Mouse (Mus musculus): ENCODE measurements around the gene Gm13420. TPM values are rescaled to one million over a fixed set of nuclear protein-coding genes. Genes with fewer than 3 reads are reported as not detected.
"Not testable (repeated sequence)": the region's sequence is repeated elsewhere in the genome, so short reads cannot be mapped to it uniquely, and the experiment has no call there.

Gene Gm13420
- total RNA-seq, 1 experiment from 2014 or later = not detected

DNA sequence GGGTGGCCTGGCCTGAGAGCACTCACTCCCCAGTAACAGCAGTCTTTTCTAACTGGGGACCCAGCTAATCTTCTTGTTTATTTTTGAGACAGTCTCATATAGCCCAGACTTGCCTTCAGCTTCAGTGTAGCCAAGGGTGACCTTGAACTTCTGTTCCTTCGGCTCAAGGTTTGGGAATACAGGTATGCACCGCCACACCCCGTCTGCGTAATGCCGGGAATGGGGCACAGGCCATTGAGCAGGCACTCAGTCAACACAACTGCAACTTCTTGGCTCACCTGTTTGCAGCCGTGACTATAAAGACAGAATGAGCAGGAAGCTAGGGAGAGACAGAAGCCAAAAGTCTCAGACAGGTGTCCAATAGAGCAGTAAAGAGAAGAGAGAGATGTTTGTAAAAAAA, 7.2 kb downstream of the Gm13420 start:
- no peak for ATAC-seq (replicated peaks; ENCODE audit: insufficient number of reproducible peaks, low FRiP score, low TSS enrichment, poor library complexity, severe bottlenecking)

GRCm38 (mm10) chr2:29741207-29741606, 10.3 kb downstream of the Gm13420 start:
- no peak for ATAC-seq (replicated peaks; ENCODE audit: insufficient number of reproducible peaks, low FRiP score, low TSS enrichment, poor library complexity, severe bottlenecking)

- peak; percentile 32; the same call in 1 of the 2 replicates for ATAC-seq (replicated peaks; ENCODE audit: insufficient number of reproducible peaks, low FRiP score, low TSS enrichment, poor library complexity, severe bottlenecking)
Measured at GRCm38 (mm10) chr2:29739368-29739767, 12.1 kb downstream of the Gm13420 start.

GRCm38 (mm10) chr2:29738799-29739198, 12.7 kb downstream of the Gm13420 start:
- no peak for ATAC-seq (replicated peaks; ENCODE audit: insufficient number of reproducible peaks, low FRiP score, low TSS enrichment, poor library complexity, severe bottlenecking)

DNA sequence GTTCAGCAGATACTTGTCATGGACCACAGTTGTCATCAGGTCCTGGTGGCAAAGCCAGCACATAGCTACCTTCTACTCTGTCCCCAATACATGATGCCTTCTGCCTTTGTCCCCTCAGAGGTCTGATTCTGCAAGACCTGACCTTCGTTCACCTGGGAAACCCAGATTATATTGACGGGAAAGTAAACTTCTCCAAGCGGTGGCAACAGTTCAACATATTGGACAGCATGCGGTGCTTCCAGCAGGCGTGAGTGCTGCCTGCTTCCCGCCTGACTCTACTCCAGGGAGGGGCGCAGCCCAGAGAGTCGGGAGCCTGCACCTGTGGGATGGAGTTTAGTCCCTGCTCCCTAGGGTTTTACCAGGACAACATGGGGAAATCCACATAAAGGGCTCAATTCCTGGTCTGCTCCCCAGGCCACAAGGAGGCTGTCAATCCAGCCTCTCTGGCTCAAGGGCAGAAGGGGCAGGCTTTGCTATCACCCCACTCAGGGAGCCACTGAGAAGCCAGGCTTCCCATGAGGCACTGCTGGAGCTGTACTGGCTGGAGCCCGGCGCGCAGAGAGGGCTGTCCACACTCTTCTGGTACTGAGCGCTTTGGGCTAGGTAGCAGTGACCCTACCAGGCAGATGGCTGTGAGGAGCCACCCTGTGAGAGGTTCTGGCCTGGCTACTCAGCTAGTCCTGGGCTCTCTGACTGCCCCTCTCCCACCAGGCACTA, 14.1 kb downstream of the Gm13420 start:
- no peak for ATAC-seq (replicated peaks; ENCODE audit: insufficient number of reproducible peaks, low FRiP score, low TSS enrichment, poor library complexity, severe bottlenecking)

DNA sequence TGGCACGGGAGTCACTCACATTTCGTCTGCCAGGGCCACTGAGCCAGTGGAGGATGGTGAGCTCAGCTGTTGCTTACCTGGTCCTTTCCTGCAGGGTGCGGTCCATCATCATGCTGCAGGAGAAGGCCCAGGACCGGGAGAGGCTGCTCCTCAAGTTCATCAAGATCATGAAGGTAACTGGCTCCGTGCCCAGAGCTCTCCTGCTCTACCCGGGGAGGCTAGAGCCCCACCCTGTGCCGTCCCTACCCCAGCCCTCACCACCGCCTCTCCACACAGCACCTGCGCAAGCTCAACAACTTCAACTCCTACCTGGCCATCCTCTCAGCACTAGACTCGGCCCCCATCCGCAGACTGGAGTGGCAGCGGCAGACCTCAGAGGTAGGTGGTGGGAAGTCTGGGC, 15.8 kb downstream of the Gm13420 start:
- ATAC-seq (replicated peaks; ENCODE audit: insufficient number of reproducible peaks, low FRiP score, low TSS enrichment, poor library complexity, severe bottlenecking) = no peak

- no peak for ATAC-seq (replicated peaks; ENCODE audit: insufficient number of reproducible peaks, low FRiP score, low TSS enrichment, poor library complexity, severe bottlenecking)
Measured at GRCm38 (mm10) chr2:29733348-29733747, 18.1 kb downstream of the Gm13420 start.

DNA sequence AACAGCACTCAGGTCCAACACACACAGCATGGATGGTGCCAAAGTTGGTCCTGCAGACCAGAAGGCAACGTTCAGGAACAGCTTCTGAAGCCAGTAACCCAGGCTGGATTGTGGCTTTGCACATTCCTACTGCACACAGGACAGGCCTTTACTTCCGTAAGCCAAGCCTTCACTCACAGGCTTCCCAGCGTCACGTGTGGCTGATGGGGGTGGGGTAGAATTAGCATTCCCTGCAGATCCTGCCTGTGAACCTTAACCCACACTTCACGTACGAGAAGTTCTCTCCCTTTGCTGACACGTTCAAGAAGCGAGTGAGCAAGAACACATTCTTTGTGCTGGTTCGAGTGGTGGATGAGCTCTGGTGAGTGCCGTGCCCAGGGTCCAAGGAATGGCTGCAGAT, 18.9 kb downstream of the Gm13420 start:
- ATAC-seq (replicated peaks; ENCODE audit: insufficient number of reproducible peaks, low FRiP score, low TSS enrichment, poor library complexity, severe bottlenecking) = no peak

DNA sequence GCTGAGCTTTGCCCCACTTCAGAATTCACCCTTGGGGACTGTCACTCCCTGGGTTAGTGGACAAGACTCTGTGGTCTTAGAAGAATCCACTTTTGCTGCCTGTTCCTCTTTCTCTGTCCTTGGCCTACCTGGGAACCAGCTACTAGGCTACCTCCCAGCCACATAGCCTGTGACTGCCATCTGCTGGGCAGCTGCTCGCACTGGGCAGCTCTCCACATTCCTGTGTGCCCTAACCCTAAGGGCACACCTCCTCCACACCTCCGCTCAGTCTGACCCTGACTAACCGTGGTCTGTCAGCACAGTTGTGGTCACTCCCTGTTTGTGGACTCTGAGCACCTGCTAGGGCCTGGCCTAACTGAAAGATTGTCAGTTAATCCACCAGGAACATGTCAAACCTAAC, 19.9 kb downstream of the Gm13420 start:
- ATAC-seq (replicated peaks; ENCODE audit: insufficient number of reproducible peaks, low FRiP score, low TSS enrichment, poor library complexity, severe bottlenecking) = no peak; the same call in 1 of the 2 replicates

DNA sequence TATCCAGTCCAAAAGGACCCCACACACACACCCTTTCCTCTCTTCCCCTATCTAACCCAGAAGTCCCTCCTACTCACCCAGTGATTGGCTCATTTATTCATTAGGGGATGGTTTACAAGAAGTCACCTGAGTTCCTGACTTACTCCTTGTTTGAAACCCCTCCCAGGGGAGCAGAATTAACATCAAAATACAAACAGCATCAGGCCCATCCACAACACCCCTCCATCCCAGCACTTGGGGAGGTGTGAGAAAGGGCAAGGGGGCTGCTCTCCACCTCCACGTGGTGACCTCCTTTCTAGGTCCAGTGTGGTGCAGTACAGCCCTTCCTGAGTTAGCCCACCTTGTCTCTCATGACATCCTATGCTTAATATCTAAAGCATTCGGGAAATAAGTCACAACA, 22.0 kb downstream of the Gm13420 start:
- no peak for ATAC-seq (replicated peaks; ENCODE audit: insufficient number of reproducible peaks, low FRiP score, low TSS enrichment, poor library complexity, severe bottlenecking)

- 0 out of 2 replicates have a peak, but pooled peaks have one; percentile 24 for ATAC-seq (replicated peaks; ENCODE audit: insufficient number of reproducible peaks, low FRiP score, low TSS enrichment, poor library complexity, severe bottlenecking)
Measured at GRCm38 (mm10) chr2:29724664-29725365, 26.7 kb downstream of the Gm13420 start.

DNA sequence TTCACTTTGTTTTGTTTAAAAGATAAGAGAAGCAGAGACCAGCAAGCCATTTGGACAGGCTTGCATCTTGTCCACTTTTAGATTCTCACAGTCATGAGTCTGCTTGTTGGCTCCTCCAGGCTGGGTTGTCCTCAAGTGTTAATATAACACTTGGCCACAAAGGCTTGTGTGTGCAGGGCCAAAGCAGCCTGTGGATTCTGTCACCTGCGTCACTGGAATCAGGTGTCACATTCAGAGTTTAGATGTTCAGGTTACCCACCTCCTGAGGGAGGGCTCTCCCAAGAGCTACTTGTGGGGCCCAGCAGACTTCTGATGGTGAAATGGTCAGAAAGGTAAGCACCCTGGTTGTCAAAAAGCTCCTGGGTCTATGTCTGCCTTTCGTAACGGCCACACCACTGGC, 28.4 kb downstream of the Gm13420 start:
- no peak for ATAC-seq (replicated peaks; ENCODE audit: insufficient number of reproducible peaks, low FRiP score, low TSS enrichment, poor library complexity, severe bottlenecking)

DNA sequence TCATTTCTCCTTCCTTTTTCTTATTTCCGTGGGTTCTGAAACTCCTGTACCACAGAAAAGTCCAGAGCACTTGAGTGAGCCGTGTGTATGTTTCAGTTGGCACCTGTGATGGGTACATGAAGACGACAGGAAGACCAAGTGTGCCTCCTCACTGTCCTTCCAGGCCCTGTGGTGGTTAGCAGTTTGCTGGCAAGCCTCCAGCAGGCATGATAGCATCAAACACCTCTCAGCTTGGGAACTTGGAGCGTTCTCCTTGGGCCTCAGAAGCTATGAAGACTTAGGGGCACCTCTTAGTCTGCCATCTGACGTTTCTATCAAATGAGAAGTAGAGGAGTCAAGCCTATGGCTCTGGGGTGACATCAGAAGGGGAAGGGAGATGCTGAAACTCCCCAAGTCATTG, 32.9 kb downstream of the Gm13420 start:
- ATAC-seq (replicated peaks; ENCODE audit: insufficient number of reproducible peaks, low FRiP score, low TSS enrichment, poor library complexity, severe bottlenecking) = no peak

GRCm38 (mm10) chr2:29716691-29717090, 34.8 kb downstream of the Gm13420 start:
- no peak for ATAC-seq (replicated peaks; ENCODE audit: insufficient number of reproducible peaks, low FRiP score, low TSS enrichment, poor library complexity, severe bottlenecking)

GRCm38 (mm10) chr2:29716143-29716542, 35.3 kb downstream of the Gm13420 start:
- no peak for ATAC-seq (replicated peaks; ENCODE audit: insufficient number of reproducible peaks, low FRiP score, low TSS enrichment, poor library complexity, severe bottlenecking)

DNA sequence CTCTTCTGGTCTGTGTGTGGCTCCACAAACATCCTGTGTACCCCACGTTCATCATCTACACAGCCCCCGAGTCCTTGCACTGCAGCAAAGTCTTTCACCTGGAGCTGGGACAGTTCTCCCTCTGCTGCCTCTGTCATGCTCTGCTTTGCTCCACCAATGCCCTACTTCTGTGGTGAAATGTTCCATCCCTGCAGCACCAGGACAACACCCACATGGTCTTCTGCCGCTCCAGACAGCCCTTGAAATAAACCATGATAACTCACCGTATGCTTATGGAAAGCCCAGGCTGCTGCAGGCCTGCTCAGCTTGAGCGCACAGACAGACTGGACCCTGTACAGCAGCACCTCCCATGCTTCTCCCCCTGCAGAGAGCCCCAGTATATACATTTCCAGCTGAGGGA, 37.4 kb downstream of the Gm13420 start:
- no peak for ATAC-seq (replicated peaks; ENCODE audit: insufficient number of reproducible peaks, low FRiP score, low TSS enrichment, poor library complexity, severe bottlenecking)

- ATAC-seq (replicated peaks; ENCODE audit: insufficient number of reproducible peaks, low FRiP score, low TSS enrichment, poor library complexity, severe bottlenecking) = no peak
Measured at GRCm38 (mm10) chr2:29713501-29713900, 38.0 kb downstream of the Gm13420 start.

DNA sequence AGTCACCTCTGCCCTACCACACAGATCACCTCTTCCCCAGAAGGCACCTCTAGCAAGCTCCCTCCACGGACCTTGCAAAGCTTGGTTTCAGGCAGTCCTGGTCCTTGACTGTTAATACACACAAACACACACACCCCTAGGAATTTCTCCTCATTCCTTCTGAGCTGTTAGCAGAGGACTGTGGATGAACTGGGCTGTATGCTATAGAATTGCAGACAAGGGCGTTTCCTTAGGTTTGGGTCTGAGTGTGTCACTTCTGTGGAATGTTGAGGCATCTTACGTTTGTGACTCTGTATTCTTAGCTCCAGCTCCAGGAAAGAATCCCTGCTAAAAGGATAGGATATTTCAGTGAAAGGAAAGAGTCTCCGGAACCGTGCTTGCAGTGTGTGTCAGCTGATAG, 39.6 kb downstream of the Gm13420 start:
- no peak for ATAC-seq (replicated peaks; ENCODE audit: insufficient number of reproducible peaks, low FRiP score, low TSS enrichment, poor library complexity, severe bottlenecking)

- no peak for ATAC-seq (replicated peaks; ENCODE audit: insufficient number of reproducible peaks, low FRiP score, low TSS enrichment, poor library complexity, severe bottlenecking)
Measured at GRCm38 (mm10) chr2:29711038-29711437, 40.4 kb downstream of the Gm13420 start.

- not testable (repeated sequence) for ATAC-seq (replicated peaks; ENCODE audit: insufficient number of reproducible peaks, low FRiP score, low TSS enrichment, poor library complexity, severe bottlenecking)
Measured at GRCm38 (mm10) chr2:29708209-29708608, 43.3 kb downstream of the Gm13420 start.
